Mouse (Mus musculus) CD4-positive, CD25-positive, alpha-beta regulatory T cell, adult 4 months (primary cell): Measurements from ENCODE around the gene Pias3. TPM values are rescaled to one million over a fixed set of nuclear protein-coding genes. Genes with fewer than 3 reads are reported as not detected.
"Not testable (repeated sequence)": the region's sequence is repeated elsewhere in the genome, so short reads cannot be mapped to it uniquely, and the experiment has no call there.

ENCODE experiments used
- ATAC-seq: one replicate; pipeline ENCODE4 v1.8.0; 2017
- polyA plus RNA-seq, 2 experiments: library from polyadenylated mRNA; unstranded; fragments of 100-300 nt; shearing (Covaris generic); gene quantifications; one replicate each; pipeline ENCODE4 v1.2.1; 2017

The Pias3 gene
- polyA plus RNA-seq, 2 experiments from 2014 or later: 41.9 to 83.2 TPM

- ATAC-seq: no peak
Observed at GRCm38 (mm10) chr3:96730785-96731184, 34.6 kb downstream of the Pias3 start.

DNA sequence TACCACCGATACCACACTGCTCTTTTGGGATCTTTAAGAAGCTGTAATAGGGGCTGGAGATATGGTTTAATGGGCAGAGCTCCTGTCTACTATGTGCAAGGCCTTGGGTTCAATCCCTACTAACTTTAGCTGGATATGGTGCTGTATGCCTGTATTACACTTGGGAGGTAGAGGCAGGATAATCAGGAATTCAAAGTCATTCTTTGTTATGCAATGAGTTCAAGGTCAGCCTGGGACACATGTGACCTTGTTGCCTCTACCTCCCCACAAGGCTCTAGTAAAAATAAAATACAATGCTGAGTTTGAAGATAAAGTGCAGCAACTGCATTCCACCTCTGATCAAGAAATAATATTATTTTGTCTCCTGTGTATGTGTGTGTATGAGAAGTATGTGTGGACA is 37.8 kb downstream of the Pias3 start:
- no peak for ATAC-seq

GRCm38 (mm10) chr3:96735200-96735599 is 39.0 kb downstream of the Pias3 start:
- ATAC-seq: no peak

DNA sequence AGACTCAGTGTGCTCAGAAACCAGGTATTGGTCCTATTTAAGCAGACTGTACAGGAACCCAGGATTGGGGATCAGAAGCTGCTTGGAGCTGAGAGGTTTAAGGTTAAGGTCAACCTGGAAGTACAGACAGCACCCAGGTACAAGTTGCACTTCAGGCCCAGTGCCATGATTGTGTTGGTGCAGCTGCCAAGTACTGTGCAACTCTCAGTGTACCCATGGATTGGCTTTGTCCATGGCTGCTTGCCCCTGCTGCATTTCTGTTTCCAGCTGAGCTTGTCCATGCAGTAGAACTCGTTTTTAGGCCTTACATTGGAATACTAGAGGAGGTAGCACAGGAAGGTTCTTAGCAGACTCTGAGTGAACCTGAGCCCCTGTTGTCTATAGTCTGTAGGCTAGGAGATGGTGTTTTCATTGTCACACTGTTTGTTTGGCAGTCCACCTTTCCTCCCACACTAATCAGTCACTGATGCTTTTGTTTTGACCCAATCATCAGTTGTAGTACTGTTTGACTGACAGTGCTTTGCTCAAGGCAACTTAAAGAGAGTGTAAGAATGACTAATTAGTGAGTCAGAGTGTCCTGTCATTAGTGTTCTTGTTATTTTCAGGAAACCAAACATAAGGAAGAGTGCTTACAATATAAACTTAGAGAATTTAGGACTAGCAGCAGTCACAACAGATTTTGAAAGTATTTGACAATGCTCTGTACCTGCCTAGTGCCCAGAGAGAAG is 41.0 kb downstream of the Pias3 start:
- no peak for ATAC-seq

DNA sequence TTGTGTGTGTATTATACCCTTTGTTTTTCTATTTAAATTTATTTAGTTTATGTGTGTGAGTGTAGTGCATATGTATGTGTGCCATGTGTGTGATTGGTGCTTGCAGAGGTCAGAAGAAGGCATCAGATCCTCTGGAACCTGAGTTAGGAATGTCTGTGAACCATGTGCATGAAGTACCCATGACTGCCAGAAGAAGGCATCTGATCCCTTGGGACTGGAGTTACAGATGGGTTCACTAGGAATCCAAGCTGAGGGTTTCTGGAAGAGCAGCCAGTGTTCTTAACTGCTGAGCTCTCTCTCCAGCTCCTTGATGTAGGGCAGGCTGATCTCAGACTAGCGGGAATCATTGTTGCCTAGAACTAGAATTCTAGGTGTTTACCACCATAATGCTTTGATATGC is 41.8 kb downstream of the Pias3 start:
- no peak for ATAC-seq

DNA sequence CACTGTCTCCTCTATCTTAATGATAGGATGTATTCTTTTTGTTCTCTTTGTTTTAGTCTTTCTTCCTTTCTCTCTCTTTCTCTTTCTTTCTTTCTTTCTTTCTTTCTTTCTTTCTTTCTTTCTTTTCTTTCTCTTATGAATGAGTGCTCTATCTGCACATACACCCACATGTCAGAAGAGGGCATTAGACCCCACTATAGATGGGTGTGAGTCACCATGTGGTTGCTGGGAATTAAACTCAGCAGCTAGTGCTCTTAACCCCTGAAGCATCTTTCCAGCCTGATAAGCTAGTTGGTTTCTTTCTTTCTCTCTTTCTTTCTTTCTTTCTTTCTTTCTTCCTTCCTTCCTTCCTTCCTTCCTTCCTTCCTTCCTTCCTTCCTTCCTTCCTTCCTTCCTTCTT is 44.1 kb downstream of the Pias3 start:
- ATAC-seq: not testable (repeated sequence)

DNA sequence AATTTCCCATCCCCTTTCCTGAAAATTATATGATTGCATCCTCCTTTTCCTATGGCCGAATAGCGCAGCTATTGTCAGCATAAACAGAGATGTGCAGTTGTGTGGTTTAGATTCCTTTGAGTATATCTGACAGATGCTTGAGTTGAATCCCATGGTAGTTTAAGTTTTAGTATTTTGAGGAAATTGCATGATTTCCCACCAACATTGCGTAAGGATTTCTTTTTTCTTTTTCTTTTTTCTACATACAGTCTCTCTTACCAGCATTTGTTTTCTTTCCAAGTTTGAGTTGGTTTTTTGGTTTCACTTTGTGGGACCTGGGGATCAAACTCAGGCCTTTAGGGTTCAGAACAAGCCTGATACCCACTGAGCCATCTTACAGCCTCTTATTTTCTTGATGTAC is 48.2 kb downstream of the Pias3 start:
- ATAC-seq: no peak

GRCm38 (mm10) chr3:96746829-96747228 is 50.6 kb downstream of the Pias3 start:
- ATAC-seq: peak; percentile 91

Other genes starting within 250 kb of the Pias3 start
- gene BC107364, start 244.1 kb upstream of the Pias3 start, polyA plus RNA-seq: not detected
- gene Hfe2, start 171.2 kb upstream of the Pias3 start, polyA plus RNA-seq: under 1 TPM in 1 of 2 experiments, not detected in 1; 0.22 TPM
- 100 to 1,000 TPM; 376 to 396 TPM for gene Txnip, start 138.4 kb upstream of the Pias3 start, polyA plus RNA-seq
- 1 to 10 TPM; 1.5 to 2.0 TPM for gene Gm16253, start 119.4 kb upstream of the Pias3 start, polyA plus RNA-seq
- 10 to 100 TPM; 40.6 to 51.4 TPM for gene Polr3gl, start 102.2 kb upstream of the Pias3 start, polyA plus RNA-seq
- not detected for gene Ankrd34a, start 99.7 kb upstream of the Pias3 start, polyA plus RNA-seq
- gene Lix1l, start 95.2 kb upstream of the Pias3 start, polyA plus RNA-seq: under 1 TPM; 0.41 to 0.77 TPM
- 100 to 1,000 TPM; 102 to 135 TPM for gene Rbm8a, start 66.5 kb upstream of the Pias3 start, polyA plus RNA-seq
- gene Pex11b, start 61.0 kb upstream of the Pias3 start, polyA plus RNA-seq: 10 to 100 TPM; 56.4 to 70.5 TPM
- gene Gm42957, start 60.9 kb upstream of the Pias3 start, polyA plus RNA-seq: under 1 TPM in 1 of 2 experiments, not detected in 1; 0.11 TPM
- gene Itga10, start 50.8 kb upstream of the Pias3 start, polyA plus RNA-seq: under 1 TPM; 0.19 to 0.42 TPM
- not detected for gene Ankrd35, start 26.3 kb upstream of the Pias3 start, polyA plus RNA-seq
- gene Nudt17, start 12.2 kb downstream of the Pias3 start, polyA plus RNA-seq: 1 to 10 TPM in 1 of 2 experiments, under 1 TPM in 1; 0.87 to 1.9 TPM
- 10 to 100 TPM; 59.7 to 80.3 TPM for gene Polr3c, start 31.2 kb downstream of the Pias3 start, polyA plus RNA-seq
- 10 to 100 TPM; 42.2 to 45.5 TPM for gene Rnf115, start 31.3 kb downstream of the Pias3 start, polyA plus RNA-seq
- under 1 TPM; 0.32 to 0.85 TPM for gene Pdzk1, start 132.9 kb downstream of the Pias3 start, polyA plus RNA-seq
- gene Cd160, start 133.0 kb downstream of the Pias3 start, polyA plus RNA-seq: 10 to 100 TPM; 29.0 to 38.4 TPM
- gene Gja5, start 208.3 kb downstream of the Pias3 start, polyA plus RNA-seq: not detected
- 10 to 100 TPM; 30.1 to 39.6 TPM for gene Gpr89, start 209.0 kb downstream of the Pias3 start, polyA plus RNA-seq
- gene Gja8, start 229.6 kb downstream of the Pias3 start, polyA plus RNA-seq: not detected